25 mouse cellular contexts compared by ENCODE assay signal in the genomic region with DNA sequence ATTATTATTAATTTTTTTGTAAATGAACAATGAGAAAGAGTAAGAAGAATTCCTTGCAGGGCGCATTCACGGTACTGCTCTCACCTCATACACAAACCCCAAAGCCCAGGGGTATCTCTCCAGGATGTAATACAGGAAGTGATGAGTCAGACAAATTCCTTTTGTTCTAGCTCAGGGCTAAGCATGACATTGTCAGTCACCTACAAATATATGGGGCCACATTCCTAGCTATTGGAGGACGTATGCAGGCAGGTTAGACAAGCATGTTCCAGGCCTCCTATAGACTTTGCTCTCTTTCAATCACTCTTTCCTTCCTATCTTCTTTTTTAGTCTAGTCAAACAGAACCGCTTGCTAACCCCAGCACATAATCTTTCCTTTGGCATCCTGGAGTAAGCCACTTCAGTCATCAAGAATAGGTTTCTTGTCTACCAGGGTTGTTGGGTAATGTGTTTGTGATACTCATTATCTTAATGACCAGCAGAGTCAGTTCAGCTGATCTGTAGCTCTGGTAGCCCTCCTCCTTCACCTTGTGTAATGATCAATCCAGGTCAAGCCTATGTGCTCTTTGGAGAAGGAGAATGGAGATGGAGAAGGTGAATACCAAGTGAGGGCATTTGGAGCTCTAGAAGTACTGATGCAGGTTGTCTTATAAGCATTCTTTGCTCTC. TPM values are rescaled to one million over a fixed set of nuclear protein-coding genes. Genes with fewer than 3 reads are reported as not detected.
"Had no signal": no experiment of that assay in that cellular context is flagged by ENCODE, and none has a peak within 500 bp of the region (broad histone marks: within the 10 kb centered on the region; RNA-seq: fewer than 3 reads in every experiment).

No protein-coding gene starts in this region.

- H3K4me2 ChIP-seq: kidney, embryonic 15.5 days; liver, embryonic 13.5 days; midbrain, embryonic 11.5 days had no signal

- H3K9me3 ChIP-seq: kidney, embryonic 15.5 days; liver, embryonic 13.5 days had no signal

- H3K27ac ChIP-seq: kidney, embryonic 15.5 days; liver, embryonic 13.5 days had no signal

- H3K9ac ChIP-seq: kidney, embryonic 15.5 days; liver, embryonic 13.5 days had no signal

- H3K4me3 ChIP-seq: kidney, embryonic 15.5 days; liver, embryonic 13.5 days had no signal

- H3K27me3 ChIP-seq: kidney, embryonic 15.5 days; liver, embryonic 13.5 days had no signal

- DNase-seq: kidney, adult 8-10 months; liver, embryonic 13.5 days; lung, adult 2 months; lung, postnatal 14 days; lung, postnatal 4 days; midbrain, embryonic 14.5 days; thymus, postnatal 25 days had no signal

RNA-seq across cellular contexts. Expression of a gene that starts 27.2 kb away (rescaled TPM):
- total RNA-seq: layer of hippocampus, adult 8-10 months; layer of hippocampus, postnatal 10 days; left cerebral cortex, postnatal 36 days; liver, adult 2 months; megakaryocyte progenitor cell, adult 5-6 weeks; megakaryocyte-erythroid progenitor cell, adult 5-6 weeks; midbrain, postnatal 0 days had no signal
- polyA plus RNA-seq: kidney, embryonic 15.5 days; limb, embryonic 11.5 days; limb, embryonic 14.5 days; liver, adult 2 months; liver, embryonic 13.5 days; lung, adult 2 months; lung, embryonic 16.5 days; midbrain, embryonic 11.5 days; midbrain, embryonic 14.5 days; midbrain, postnatal 0 days; neural tube, embryonic 11.5 days; neural tube, embryonic 14.5 days; small intestine, adult 2 months; spleen, adult 2 months; stomach, embryonic 14.5 days; thymus, postnatal 0 days had no signal
